Comparison of ENCODE assay signal across 29 mouse cellular contexts in genomic region chr10:61168393-61168792, GRCm38 (mm10). TPM values are rescaled to one million over a fixed set of nuclear protein-coding genes. Genes with fewer than 3 reads are reported as not detected.
A peak's percentile ranks its signal among the peaks of the same experiment; 100 is the strongest.
DNase-seq lines count a peak whose midpoint lies in the region; TF ChIP-seq lines count a peak whose summit lies in the region.
"Had no signal": no experiment of that assay in that cellular context is flagged by ENCODE, and none has a peak within 500 bp of the region (broad histone marks: within the 10 kb centered on the region; RNA-seq: fewer than 3 reads in every experiment).

No protein-coding gene starts in this region.

- TF ChIP-seq POLR2A in CH12.LX (IDR thresholded peaks at IDR 0.05; ENCODE audit: low read depth, low read length), result peak; percentile 67; the same call in 1 of the 2 replicates

- intact Hi-C loops in gastrocnemius, adult 2 months (cut with DNase I), result no loop called here

- H3K27ac ChIP-seq in gastrocnemius, adult 2 months, result peak overlapping the region; percentile 74; the same call in 1 of the 2 replicates
- H3K27ac ChIP-seq in CH12.LX (ENCODE audit: insufficient read depth, low read depth), result peak overlapping the region; percentile 100
- H3K27ac ChIP-seq: embryonic facial prominence, embryonic 12.5 days; embryonic facial prominence, embryonic 15.5 days; heart, adult 2 months; heart, embryonic 10.5 days; heart, embryonic 13.5 days; hindbrain, embryonic 15.5 days had no signal

- H3K4me3 ChIP-seq in gastrocnemius, adult 2 months, result no peak overlapping the region
- H3K4me3 ChIP-seq in CH12.LX (replicated peaks in 1 of 3; ENCODE audit: low read depth in 2 of 3, low read length in 2 of 3, poor library complexity in 1 of 3), result no peak overlapping the region
- H3K4me3 ChIP-seq: embryonic facial prominence, embryonic 12.5 days; embryonic facial prominence, embryonic 15.5 days; heart, adult 2 months; heart, embryonic 10.5 days; heart, embryonic 13.5 days; hindbrain, embryonic 15.5 days had no signal

- peak overlapping the region; percentile 61; the same call in 1 of the 2 replicates for H3K9ac ChIP-seq in CH12.LX (ENCODE audit: insufficient read depth, low read depth)
- H3K9ac ChIP-seq: embryonic facial prominence, embryonic 12.5 days; embryonic facial prominence, embryonic 15.5 days; forebrain, postnatal 0 days; heart, embryonic 13.5 days; hindbrain, embryonic 15.5 days had no signal

- TF ChIP-seq EP300 in CH12.LX (IDR thresholded peaks at IDR 0.05; ENCODE audit: low read length), result peak; percentile 81

- TF ChIP-seq CTCF in gastrocnemius, adult 2 months (IDR thresholded peaks at IDR 0.05), result no peak
- TF ChIP-seq CTCF in CH12.LX (conservative IDR thresholded peaks at IDR 0.05 in 1 of 2, IDR thresholded peaks at IDR 0.05 in 1 of 2; ENCODE audit: low read depth in 2 of 2, low read length in 2 of 2), result no peak

- H3K4me2 ChIP-seq in CH12.LX (ENCODE audit: insufficient read depth, low read depth, poor library complexity, severe bottlenecking), result peak overlapping the region; percentile 77
- H3K4me2 ChIP-seq: embryonic facial prominence, embryonic 12.5 days; embryonic facial prominence, embryonic 15.5 days; heart, embryonic 13.5 days; hindbrain, embryonic 15.5 days had no signal

- peaks cover 27 to 60% of the 10 kb centered on the region in 2 experiments for H3K4me1 ChIP-seq in CH12.LX (ENCODE audit: control insufficient read depth in 1 of 2, insufficient read depth in 2 of 2)
- H3K4me1 ChIP-seq: embryonic facial prominence, embryonic 12.5 days; embryonic facial prominence, embryonic 15.5 days; heart, embryonic 10.5 days; heart, embryonic 13.5 days; hindbrain, embryonic 15.5 days had no signal

- TF ChIP-seq RAD21 in CH12.LX (IDR thresholded peaks at IDR 0.05; ENCODE audit: low read depth, low read length), result no peak; the same call in none of the 2 replicates

- dilution Hi-C loops in CH12.LX (cut with MboI; ENCODE audit: extremely low pct_ligation_motif_present, extremely low pct_unique_long_range_greater_than_20kb, low sequenced_read_pairs), result no loop called here

- H3K27me3 ChIP-seq in CH12.LX (replicated peaks), result no peaks in the 10 kb centered on the region
- H3K27me3 ChIP-seq: embryonic facial prominence, embryonic 12.5 days; hindbrain, embryonic 15.5 days had no signal

- H3K36me3 ChIP-seq in CH12.LX (replicated peaks in 1 of 2; ENCODE audit: control insufficient read depth in 1 of 2, insufficient read depth in 1 of 2, low read length in 1 of 2), result no peaks in the 10 kb centered on the region
- H3K36me3 ChIP-seq: embryonic facial prominence, embryonic 12.5 days; embryonic facial prominence, embryonic 15.5 days; heart, embryonic 10.5 days; heart, embryonic 13.5 days; hindbrain, embryonic 15.5 days had no signal

- no peak for DNase-seq in gastrocnemius, adult 2 months
- DNase-seq in gastrocnemius, adult 8-10 months (ENCODE audit: low spot score in 2 of 2), result no peak
- peak; percentile 96 for DNase-seq in CH12.LX (ENCODE audit: extremely low read depth)
- peak; percentile 27 to 39 for DNase-seq in natural killer cell, adult 2 months (ENCODE audit: low spot score in 2 of 2)
- no peak for DNase-seq in kidney, postnatal 25 days
- DNase-seq in spleen, postnatal 10 days (ENCODE audit: low spot score in 2 of 2), result no peak
- DNase-seq: adrenal gland, adult 8-10 months; adrenal gland, postnatal 25 days; cerebellum, adult 18-20 months; cerebellum, adult 9-10 months; cerebellum, postnatal 14 days; forebrain, postnatal 0 days; gastrocnemius, postnatal 10 days; gastrocnemius, postnatal 36 days; heart, adult 2 months; heart, postnatal 14 days; heart, postnatal 4 days had no signal

- in situ Hi-C loops in CH12.LX (cut with MboI; ENCODE audit: low pct_ligation_motif_present, low pct_unique_long_range_greater_than_20kb, low sequenced_read_pairs), result no loop called here

- H3K79me2 ChIP-seq in CH12.LX (replicated peaks; ENCODE audit: control insufficient read depth, extremely low read depth, insufficient read depth, poor library complexity, severe bottlenecking), result no peaks in the 10 kb centered on the region

- no peaks in the 10 kb centered on the region for H3K9me3 ChIP-seq in CH12.LX (replicated peaks; ENCODE audit: low read length)
- H3K9me3 ChIP-seq: embryonic facial prominence, embryonic 12.5 days; embryonic facial prominence, embryonic 15.5 days; heart, embryonic 10.5 days; heart, embryonic 13.5 days; hindbrain, embryonic 15.5 days had no signal

TF ChIP-seq in CH12.LX, 34 proteins besides CTCF, POLR2A, EP300 and RAD21:
- TF ChIP-seq JUND (conservative IDR thresholded peaks at IDR 0.05; ENCODE audit: low read depth, low read length), result 0 out of 2 replicates have a peak, but pooled peaks have one; percentile 28
- TF ChIP-seq ELF1 (IDR thresholded peaks at IDR 0.05; ENCODE audit: low read depth, low read length), result no peak; the same call in 1 of the 2 replicates
- TF ChIP-seq ETS1 (conservative IDR thresholded peaks at IDR 0.05; ENCODE audit: low read depth, low read length), result peak; percentile 98
- no peak for TF ChIP-seq ZKSCAN1 (IDR thresholded peaks at IDR 0.05; ENCODE audit: borderline replicate concordance, low read depth, low read length)
- TF ChIP-seq TCF12 (IDR thresholded peaks at IDR 0.05; ENCODE audit: low read depth, low read length), result peak; percentile 84
- TF ChIP-seq CHD2 (IDR thresholded peaks at IDR 0.05; ENCODE audit: low read length), result peak; percentile 78; the same call in 1 of the 2 replicates
- 0 out of 2 replicates have a peak, but pooled peaks have one; percentile 10 for TF ChIP-seq ZNF384 (IDR thresholded peaks at IDR 0.05; ENCODE audit: low read depth, low read length)
- no peak for TF ChIP-seq E2F4 (IDR thresholded peaks at IDR 0.05; ENCODE audit: insufficient replicate concordance, low read depth, low read length)
- TF ChIP-seq POLR2AphosphoS2 (IDR thresholded peaks at IDR 0.05; ENCODE audit: low read depth, low read length), result no peak; the same call in 1 of the 2 replicates
- peak; percentile 88 for TF ChIP-seq MEF2A (IDR thresholded peaks at IDR 0.05; ENCODE audit: borderline replicate concordance, low read depth, low read length)
- TF ChIP-seq MAFK (IDR thresholded peaks at IDR 0.05; ENCODE audit: insufficient replicate concordance, low read length), result peak; percentile 75; the same call in 1 of the 2 replicates
- peak; percentile 50; the same call in 1 of the 2 replicates for TF ChIP-seq MYC (IDR thresholded peaks at IDR 0.05; ENCODE audit: low read depth, low read length)
- peak; percentile 83 for TF ChIP-seq TBP (conservative IDR thresholded peaks at IDR 0.05; ENCODE audit: low read depth, low read length)
- TF ChIP-seq SMC3 (IDR thresholded peaks at IDR 0.05; ENCODE audit: low read depth, low read length), result no peak
- no peak for TF ChIP-seq ZC3H11A (IDR thresholded peaks at IDR 0.05; ENCODE audit: low read depth, low read length)
- TF ChIP-seq USF2 (conservative IDR thresholded peaks at IDR 0.05; ENCODE audit: low read depth, low read length), result peak; percentile 40
- peak; percentile 70 for TF ChIP-seq USF1 (IDR thresholded peaks at IDR 0.05; ENCODE audit: low read depth, low read length)
- peak; percentile 54 for TF ChIP-seq MXI1 (IDR thresholded peaks at IDR 0.05; ENCODE audit: low read depth, low read length)
- peak; percentile 98 for TF ChIP-seq MAZ (IDR thresholded peaks at IDR 0.05; ENCODE audit: low read depth, low read length)
- no peak for TF ChIP-seq PAX5 (IDR thresholded peaks at IDR 0.05; ENCODE audit: low read length)
- peak; percentile 95 for TF ChIP-seq BHLHE40 (IDR thresholded peaks at IDR 0.05; ENCODE audit: low read depth, low read length)
- TF ChIP-seq NELFE (IDR thresholded peaks at IDR 0.05; ENCODE audit: low read depth, low read length), result peak; percentile 67; the same call in 1 of the 2 replicates
- TF ChIP-seq CHD1 (IDR thresholded peaks at IDR 0.05; ENCODE audit: low read depth, low read length), result peak; percentile 10; the same call in 1 of the 2 replicates
- TF ChIP-seq HCFC1 (IDR thresholded peaks at IDR 0.05; ENCODE audit: low read depth, low read length), result peak; percentile 32; the same call in 1 of the 2 replicates
- 0 out of 2 replicates have a peak, but pooled peaks have one; percentile 10 for TF ChIP-seq KAT2A (IDR thresholded peaks at IDR 0.05; ENCODE audit: insufficient replicate concordance, low read length)
- peak; percentile 71 for TF ChIP-seq MAX (IDR thresholded peaks at IDR 0.05; ENCODE audit: low read length)
- peak; percentile 37; the same call in 1 of the 2 replicates for TF ChIP-seq NRF1 (IDR thresholded peaks at IDR 0.05; ENCODE audit: low read depth, low read length)
- TF ChIP-seq RCOR1 (conservative IDR thresholded peaks at IDR 0.05; ENCODE audit: low read depth, low read length), result peak; percentile 46
- TF ChIP-seq ZMIZ1 (IDR thresholded peaks at IDR 0.05; ENCODE audit: low read depth, low read length), result peak; percentile 76
- TF ChIP-seq GABPA (IDR thresholded peaks at IDR 0.05; ENCODE audit: insufficient replicate concordance, low read depth, low read length), result no peak
- TF ChIP-seq JUN (IDR thresholded peaks at IDR 0.05; ENCODE audit: insufficient read depth, low read depth, low read length), result peak; percentile 32; the same call in 1 of the 2 replicates
- TF ChIP-seq SIN3A (IDR thresholded peaks at IDR 0.05; ENCODE audit: low read length), result peak; percentile 94
- peak; percentile 75 for TF ChIP-seq IRF4 (IDR thresholded peaks at IDR 0.05; ENCODE audit: low read depth, low read length)
- peak; percentile 45; the same call in 1 of the 2 replicates for TF ChIP-seq UBTF (IDR thresholded peaks at IDR 0.05; ENCODE audit: low read depth, low read length)

RNA-seq across cellular contexts. Expression of gene Tbata, which starts 3.4 kb away (rescaled TPM):
- not detected for total RNA-seq in gastrocnemius, adult 2 months (2021)
- not detected for total RNA-seq in gastrocnemius, adult 8-10 months (2022)
- total RNA-seq in CH12.LX (2012; rRNA removed) (0.17 TPM in 1 of 2 replicates, not detected in the other), CH12.LX (2014; rRNA removed) (not detected in 2 replicates)
- polyA plus RNA-seq in CH12.LX (2012; ENCODE audit: insufficient read length, low read depth), result 0.73 TPM in 1 of 2 replicates, not detected in the other
- total RNA-seq: adrenal gland, adult 8-10 months; adrenal gland, postnatal 25 days; ES-E14; gastrocnemius, postnatal 10 days; granulocyte monocyte progenitor cell, adult 5-6 weeks; heart, adult 2 months; heart, postnatal 4 days had no signal
- polyA plus RNA-seq: activated CD4-positive, CD25-positive, alpha-beta regulatory T cell, adult 4 months; C2C12; CD4-positive, CD25-positive, alpha-beta regulatory T cell, adult 4 months; embryonic facial prominence, embryonic 12.5 days; forebrain, embryonic 11.5 days; heart, embryonic 10.5 days; heart, embryonic 13.5 days; intestine, embryonic 14.5 days had no signal

RNA-seq across cellular contexts. Expression of gene Sgpl1, which starts 20.9 kb away (rescaled TPM):
- 1 to 10 TPM; 6.0 to 6.6 TPM for total RNA-seq in gastrocnemius, adult 2 months (2021)
- 1 to 10 TPM; 3.5 to 6.4 (median 5.5) TPM for total RNA-seq in gastrocnemius, adult 8-10 months (2022)
- total RNA-seq in CH12.LX (2012; rRNA removed) (40.6 and 48.3 TPM in 2 replicates), CH12.LX (2014; rRNA removed) (52.1 and 56.6 TPM in 2 replicates)
- polyA plus RNA-seq in CH12.LX (2012; ENCODE audit: insufficient read length, low read depth), result 55.4 and 57.2 TPM in 2 replicates

Comparison
In these comparisons a context has a peak if more than half of its experiments do, and no peak if none do; other contexts are left out.
1. DNase-seq: peak in CH12.LX (single experiment) and natural killer cell, adult 2 months (2 of 2); none in gastrocnemius, adult 2 months (single experiment), gastrocnemius, adult 8-10 months (0 of 2), kidney, postnatal 25 days (0 of 2) and spleen, postnatal 10 days (0 of 2).
2. RNA of gene Sgpl1, which starts 20.9 kb away (total RNA-seq): 40.6 to 56.6 TPM in CH12.LX; 6.0 to 6.6 TPM in gastrocnemius, adult 2 months and 3.5 to 6.4 TPM in gastrocnemius, adult 8-10 months; every median in the first group is over 4 times any median in the second.